Mouse (Mus musculus): ENCODE results near the gene Krtap3-3. TPM values are rescaled to one million over a fixed set of nuclear protein-coding genes. Genes with fewer than 3 reads are reported as not detected.
A peak's percentile ranks its signal among the peaks of the same experiment; 100 is the strongest.

Krtap3-3 gene
- polyA plus RNA-seq, 1 experiment, result not detected

DNA sequence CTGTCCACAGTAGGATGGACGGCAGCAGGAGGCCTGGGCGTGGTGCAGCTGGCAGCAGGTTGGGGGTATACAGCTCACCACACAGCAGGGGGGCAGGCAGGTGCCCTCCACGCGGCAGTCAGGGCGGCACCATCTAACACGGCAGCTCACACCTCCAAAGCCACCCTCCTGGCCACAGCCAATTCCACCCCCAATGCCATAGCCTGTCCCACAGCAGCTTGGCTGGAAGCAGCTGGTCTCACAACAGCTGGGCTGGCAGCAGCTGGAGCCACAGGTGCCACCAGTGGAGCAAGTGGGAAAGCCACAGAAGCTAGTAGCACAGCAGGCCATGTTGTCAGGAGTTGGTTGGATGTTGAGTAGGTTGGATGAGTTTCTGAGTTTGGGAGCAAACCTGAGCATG is 30.0 kb upstream of the Krtap3-3 start, which contains the start of gene Krtap1-5:
Gene Krtap1-5 (minus strand): TSS at position 381 of the 400 bp plus-strand sequence.
- H3K4me3 ChIP-seq (ENCODE audit: insufficient read depth, poor library complexity, severe bottlenecking), result no peak within 1 kb of the TSS
- H3ac ChIP-seq (ENCODE audit: control insufficient read depth, insufficient read length, low read depth), result no peak within 1 kb of the TSS
- H3K79me3 ChIP-seq (ENCODE audit: low read depth), result no peaks in the 10 kb centered on the region
- no peak for TF ChIP-seq MAX (IDR thresholded peaks at IDR 0.05)
- TF ChIP-seq MYOD1 (IDR thresholded peaks at IDR 0.05; ENCODE audit: control insufficient read depth, insufficient read length, low read depth), result peak; percentile 98
- no peaks in the 10 kb centered on the region for H3K79me2 ChIP-seq (ENCODE audit: control insufficient read depth, insufficient read depth)
- H3K36me3 ChIP-seq (ENCODE audit: control insufficient read depth, insufficient read depth), result no peaks in the 10 kb centered on the region
- H3K27me3 ChIP-seq (ENCODE audit: control insufficient read depth, insufficient read depth, insufficient read length), result no peaks in the 10 kb centered on the region

DNA sequence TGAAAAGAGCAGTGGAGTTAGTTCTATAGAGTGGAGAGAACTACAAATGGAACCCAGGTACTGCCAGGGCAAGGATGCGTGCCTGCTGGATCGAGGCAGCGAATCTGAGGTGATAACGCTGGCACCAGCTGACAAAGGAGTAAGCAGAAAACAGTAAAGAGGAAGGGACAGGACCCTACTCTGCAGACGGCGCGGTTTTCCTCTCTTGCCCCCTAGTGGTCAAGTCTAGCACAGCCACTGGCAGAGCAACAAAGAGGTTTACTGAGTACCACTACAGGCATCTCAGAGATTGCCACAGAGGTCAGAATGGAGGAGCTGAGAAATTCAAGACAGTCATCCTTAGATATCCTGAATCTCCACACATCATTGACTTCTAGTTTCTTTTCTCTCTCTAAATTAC is 23.4 kb upstream of the Krtap3-3 start:
- Histone ChIP-seq H3ac (ENCODE audit: control insufficient read depth, insufficient read length, low read depth) (no peak overlapping the region), H3K36me3 (ENCODE audit: control insufficient read depth, insufficient read depth) (no peaks in the 10 kb centered on the region), H3K4me3 (ENCODE audit: insufficient read depth, poor library complexity, severe bottlenecking) (no peak overlapping the region), H3K79me2 (ENCODE audit: control insufficient read depth, insufficient read depth) (no peaks in the 10 kb centered on the region), H3K79me3 (ENCODE audit: low read depth) (no peaks in the 10 kb centered on the region), H3K27me3 (ENCODE audit: control insufficient read depth, insufficient read depth, insufficient read length) (no peaks in the 10 kb centered on the region)
- TF ChIP-seq FOSL1 (IDR thresholded peaks at IDR 0.05; ENCODE audit: insufficient read depth, low read length, poor library complexity, severe bottlenecking) (no peak), CTCF (IDR thresholded peaks at IDR 0.05; ENCODE audit: control insufficient read depth, insufficient read depth, insufficient read length) (peak; percentile 70)

DNA sequence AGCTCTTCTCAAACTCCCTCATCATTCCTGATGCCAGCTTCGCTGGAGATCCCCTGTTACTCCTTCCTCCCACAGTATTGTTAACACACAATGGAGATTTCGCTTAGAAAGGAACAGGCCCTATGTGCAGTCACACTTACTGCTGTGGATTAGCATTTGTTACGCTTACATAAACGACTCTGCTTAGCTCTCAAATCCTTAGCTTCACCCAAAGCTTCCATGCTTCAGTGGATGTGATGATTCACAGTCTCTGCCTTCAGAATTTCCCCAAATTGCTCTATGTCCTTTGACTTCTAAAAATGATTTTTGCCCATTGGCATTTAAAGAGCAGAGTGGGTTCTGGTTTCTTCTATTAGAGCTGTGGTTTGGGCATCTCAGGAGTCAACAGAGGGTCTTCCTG is 22.5 kb upstream of the Krtap3-3 start:
- no peak for TF ChIP-seq CEBPB (IDR thresholded peaks at IDR 0.05; ENCODE audit: low read depth)
- no peak for TF ChIP-seq USF1 (IDR thresholded peaks at IDR 0.05; ENCODE audit: low read depth)
- TF ChIP-seq MYOD1 (IDR thresholded peaks at IDR 0.05; ENCODE audit: control insufficient read depth, insufficient read length, low read depth), result no peak
- TF ChIP-seq CTCF (IDR thresholded peaks at IDR 0.05; ENCODE audit: control insufficient read depth, insufficient read depth, insufficient read length), result no peak
- TF ChIP-seq FOSL1 (IDR thresholded peaks at IDR 0.05; ENCODE audit: insufficient read depth, low read length, poor library complexity, severe bottlenecking), result no peak
- TF ChIP-seq MYOG (IDR thresholded peaks at IDR 0.05; ENCODE audit: control insufficient read depth, extremely low read depth, insufficient read length), result no peak
- no peak for TF ChIP-seq MAX (IDR thresholded peaks at IDR 0.05)
- no peaks in the 10 kb centered on the region for H3K27me3 ChIP-seq (ENCODE audit: control insufficient read depth, insufficient read depth, insufficient read length)
- no peak overlapping the region for H3ac ChIP-seq (ENCODE audit: control insufficient read depth, insufficient read length, low read depth)
- no peaks in the 10 kb centered on the region for H3K79me2 ChIP-seq (ENCODE audit: control insufficient read depth, insufficient read depth)
- no peak overlapping the region for H3K4me3 ChIP-seq (ENCODE audit: insufficient read depth, poor library complexity, severe bottlenecking)
- H3K79me3 ChIP-seq (ENCODE audit: low read depth), result no peaks in the 10 kb centered on the region
- no peaks in the 10 kb centered on the region for H3K36me3 ChIP-seq (ENCODE audit: control insufficient read depth, insufficient read depth)

DNA sequence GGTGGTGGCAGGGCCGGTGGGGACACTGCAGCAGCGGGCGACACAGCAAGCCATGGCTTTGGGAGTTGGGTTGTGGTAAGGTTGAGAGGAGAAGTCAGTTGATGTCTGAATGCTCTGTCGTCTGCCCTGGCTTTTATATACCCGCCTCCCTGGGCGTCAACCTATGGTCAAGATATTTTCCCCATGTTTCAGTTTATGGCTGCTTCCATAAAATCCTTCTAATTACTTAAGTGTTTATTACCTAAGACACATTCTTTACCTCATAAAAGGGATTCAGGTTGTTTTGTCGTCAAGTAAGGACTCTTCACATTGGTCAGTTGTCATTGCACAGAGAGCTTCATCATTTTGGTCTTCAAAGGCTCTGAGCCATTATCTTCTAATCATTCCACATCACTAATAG is 15.9 kb upstream of the Krtap3-3 start, which contains the start of gene Krtap3-1:
Gene Krtap3-1 (minus strand): TSS at position 101 of the 400 bp plus-strand sequence.
- TF ChIP-seq CTCF (IDR thresholded peaks at IDR 0.05; ENCODE audit: control insufficient read depth, insufficient read depth, insufficient read length) (no peak), MYOG (IDR thresholded peaks at IDR 0.05; ENCODE audit: control insufficient read depth, extremely low read depth, insufficient read length) (no peak), MAX (IDR thresholded peaks at IDR 0.05) (no peak), USF1 (IDR thresholded peaks at IDR 0.05; ENCODE audit: low read depth) (no peak), FOSL1 (IDR thresholded peaks at IDR 0.05; ENCODE audit: insufficient read depth, low read length, poor library complexity, severe bottlenecking) (no peak), MYOD1 (IDR thresholded peaks at IDR 0.05; ENCODE audit: control insufficient read depth, insufficient read length, low read depth) (no peak)
- Histone ChIP-seq H3K79me2 (ENCODE audit: control insufficient read depth, insufficient read depth) (no peaks in the 10 kb centered on the region), H3K27me3 (ENCODE audit: control insufficient read depth, insufficient read depth, insufficient read length) (no peaks in the 10 kb centered on the region), H3ac (ENCODE audit: control insufficient read depth, insufficient read length, low read depth) (no peak within 1 kb of the TSS), H3K36me3 (ENCODE audit: control insufficient read depth, insufficient read depth) (no peaks in the 10 kb centered on the region), H3K4me3 (ENCODE audit: insufficient read depth, poor library complexity, severe bottlenecking) (no peak within 1 kb of the TSS), H3K79me3 (ENCODE audit: low read depth) (no peaks in the 10 kb centered on the region)

DNA sequence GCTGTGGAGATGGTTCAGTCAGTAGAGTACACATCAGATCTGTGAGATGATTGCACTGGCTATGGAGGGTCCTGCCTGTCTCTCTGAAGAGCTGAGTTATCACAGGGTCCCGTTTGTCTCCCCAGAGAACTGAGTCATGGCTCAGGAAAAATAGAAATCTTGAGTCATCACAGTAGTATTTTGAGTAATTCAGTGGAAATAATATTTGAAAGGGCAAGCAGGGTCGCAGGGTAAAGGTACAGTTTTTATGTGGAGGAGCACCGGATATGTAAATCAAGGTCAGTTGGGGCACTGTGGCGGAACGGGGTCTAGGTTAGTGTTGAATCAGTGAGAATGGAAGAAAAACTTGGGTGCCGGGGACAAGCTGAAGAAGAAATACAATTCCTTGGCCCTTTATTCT is 11.9 kb upstream of the Krtap3-3 start:
- no peak overlapping the region for H3ac ChIP-seq (ENCODE audit: control insufficient read depth, insufficient read length, low read depth)
- H3K79me2 ChIP-seq (ENCODE audit: control insufficient read depth, insufficient read depth), result no peaks in the 10 kb centered on the region
- no peaks in the 10 kb centered on the region for H3K27me3 ChIP-seq (ENCODE audit: control insufficient read depth, insufficient read depth, insufficient read length)
- TF ChIP-seq FOSL1 (IDR thresholded peaks at IDR 0.05; ENCODE audit: insufficient read depth, low read length, poor library complexity, severe bottlenecking) (no peak), MYOG (IDR thresholded peaks at IDR 0.05; ENCODE audit: control insufficient read depth, extremely low read depth, insufficient read length) (no peak), MAX (IDR thresholded peaks at IDR 0.05) (no peak), CEBPB (IDR thresholded peaks at IDR 0.05; ENCODE audit: low read depth) (no peak)
- no peak overlapping the region for H3K4me3 ChIP-seq (ENCODE audit: insufficient read depth, poor library complexity, severe bottlenecking)
- no peaks in the 10 kb centered on the region for H3K36me3 ChIP-seq (ENCODE audit: control insufficient read depth, insufficient read depth)
- no peaks in the 10 kb centered on the region for H3K79me3 ChIP-seq (ENCODE audit: low read depth)

DNA sequence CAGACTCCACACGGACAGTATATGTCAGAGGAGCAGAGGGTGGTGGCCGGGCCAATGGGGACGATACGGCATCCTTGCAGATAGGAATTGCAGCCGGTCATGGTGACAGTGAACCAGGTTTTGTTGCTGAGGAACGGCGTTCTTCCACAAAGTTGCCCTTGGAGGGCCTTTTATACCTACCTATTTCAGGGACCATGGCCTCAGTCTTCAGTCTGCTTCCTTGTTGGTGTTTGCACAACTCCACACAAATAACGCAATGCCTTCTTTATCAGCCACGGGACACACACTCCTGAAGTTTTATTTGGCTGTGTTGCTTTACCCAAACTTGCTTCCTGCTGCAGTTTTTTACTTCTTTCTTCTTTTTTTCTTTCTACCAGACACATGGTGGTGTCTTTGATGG is 8.7 kb upstream of the Krtap3-3 start, which contains the start of gene Gm11939:
Gene Gm11939 (minus strand): TSS at position 101 of the 400 bp plus-strand sequence.
- TF ChIP-seq CTCF (IDR thresholded peaks at IDR 0.05; ENCODE audit: control insufficient read depth, insufficient read depth, insufficient read length) (no peak), MYOD1 (IDR thresholded peaks at IDR 0.05; ENCODE audit: control insufficient read depth, insufficient read length, low read depth) (no peak), USF1 (IDR thresholded peaks at IDR 0.05; ENCODE audit: low read depth) (no peak), CEBPB (IDR thresholded peaks at IDR 0.05; ENCODE audit: low read depth) (no peak), MAX (IDR thresholded peaks at IDR 0.05) (no peak), FOSL1 (IDR thresholded peaks at IDR 0.05; ENCODE audit: insufficient read depth, low read length, poor library complexity, severe bottlenecking) (no peak), MYOG (IDR thresholded peaks at IDR 0.05; ENCODE audit: control insufficient read depth, extremely low read depth, insufficient read length) (no peak)
- H3K79me3 ChIP-seq (ENCODE audit: low read depth), result no peaks in the 10 kb centered on the region
- H3K4me3 ChIP-seq (ENCODE audit: insufficient read depth, poor library complexity, severe bottlenecking), result no peak within 1 kb of the TSS
- H3K27me3 ChIP-seq (ENCODE audit: control insufficient read depth, insufficient read depth, insufficient read length), result no peaks in the 10 kb centered on the region
- H3K36me3 ChIP-seq (ENCODE audit: control insufficient read depth, insufficient read depth), result no peaks in the 10 kb centered on the region
- H3ac ChIP-seq (ENCODE audit: control insufficient read depth, insufficient read length, low read depth), result no peak within 1 kb of the TSS
- H3K79me2 ChIP-seq (ENCODE audit: control insufficient read depth, insufficient read depth), result no peaks in the 10 kb centered on the region

Measured in C2C12 (cell line).